ENCODE assay signal across 17 mouse cellular contexts in the genomic region with DNA sequence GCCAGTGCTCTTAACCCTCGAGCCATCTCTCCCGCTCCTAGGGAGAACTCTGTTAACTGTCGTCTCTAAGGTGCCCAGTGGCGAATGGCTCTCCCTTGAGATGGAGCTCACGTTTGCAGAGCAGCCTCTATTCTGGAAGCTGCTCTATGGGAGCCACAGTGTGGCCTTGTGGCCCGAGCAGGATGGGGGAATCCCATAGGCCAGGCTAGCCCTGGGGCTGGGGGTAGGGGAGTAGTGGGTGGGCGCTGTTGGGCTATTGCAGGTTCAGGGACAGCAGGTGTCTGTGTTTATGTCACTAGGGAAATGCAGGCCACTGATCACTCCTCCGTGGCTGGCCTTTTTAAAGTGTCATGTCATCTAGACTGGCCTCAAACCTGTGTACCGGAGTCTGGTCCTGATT.
"Had no signal": no experiment of that assay in that cellular context is flagged by ENCODE, and none has a peak within 500 bp of the region (broad histone marks: within the 10 kb centered on the region; RNA-seq: fewer than 3 reads in every experiment).

No protein-coding gene starts in this region.

- ATAC-seq: liver, embryonic 12.5 days had no signal

- DNase-seq: kidney, postnatal 25 days; layer of hippocampus, adult 9-11 months; liver; lung, adult 18-20 months; lung, postnatal 10 days; lung, postnatal 36 days; thymus, adult 18-20 months; thymus, postnatal 4 days had no signal

- H3K9ac ChIP-seq: limb, embryonic 13.5 days; liver, embryonic 12.5 days; liver, embryonic 15.5 days; lung, embryonic 15.5 days had no signal

- H3K4me2 ChIP-seq: limb, embryonic 13.5 days; liver, embryonic 12.5 days; liver, embryonic 15.5 days; lung, embryonic 15.5 days had no signal

- H3K4me3 ChIP-seq: layer of hippocampus, adult 2 months; limb, embryonic 10.5 days; limb, embryonic 13.5 days; liver, embryonic 12.5 days; liver, embryonic 15.5 days; lung, embryonic 15.5 days; megakaryocyte, embryonic 14.5 days; midbrain, embryonic 10.5 days had no signal

- H3K9me3 ChIP-seq: limb, embryonic 10.5 days; limb, embryonic 13.5 days; liver, embryonic 12.5 days; liver, embryonic 15.5 days; lung, embryonic 15.5 days; megakaryocyte, embryonic 14.5 days; midbrain, embryonic 10.5 days had no signal

- H3K27ac ChIP-seq: kidney, postnatal 0 days; layer of hippocampus, adult 2 months; limb, embryonic 10.5 days; limb, embryonic 13.5 days; liver, embryonic 12.5 days; liver, embryonic 15.5 days; lung, embryonic 15.5 days; midbrain, embryonic 10.5 days had no signal

- H3K27me3 ChIP-seq: liver, embryonic 12.5 days; liver, embryonic 15.5 days; lung, embryonic 15.5 days had no signal

- H3K4me1 ChIP-seq: limb, embryonic 13.5 days; liver, embryonic 12.5 days; liver, embryonic 15.5 days; megakaryocyte, embryonic 14.5 days had no signal

- H3K36me3 ChIP-seq: limb, embryonic 13.5 days; liver, embryonic 15.5 days; lung, embryonic 15.5 days had no signal
